Mouse (Mus musculus) brain, embryonic 14.5 days (tissue): ENCODE measurements around the gene Galnt10.

Experiments
- CTCF ChIP-seq: fragments of 200-500 bp; IDR thresholded peaks from 2 replicates; pipeline ENCODE4 v1.5.1; 2012; ENCODE audit warnings: inconsistent platforms, mild to moderate bottlenecking, moderate library complexity, borderline replicate concordance; ENCODE audit not compliant: insufficient read depth, insufficient read length; ENCODE audit errors: extremely low read depth
- POLR2A ChIP-seq: fragments of 200-500 bp; IDR thresholded peaks from 2 replicates; pipeline ENCODE4 v1.6.1; 2012; ENCODE audit warnings: mild to moderate bottlenecking, inconsistent platforms, borderline replicate concordance; ENCODE audit not compliant: poor library complexity, insufficient read depth, insufficient read length, severe bottlenecking; ENCODE audit errors: extremely low read depth

DNA sequence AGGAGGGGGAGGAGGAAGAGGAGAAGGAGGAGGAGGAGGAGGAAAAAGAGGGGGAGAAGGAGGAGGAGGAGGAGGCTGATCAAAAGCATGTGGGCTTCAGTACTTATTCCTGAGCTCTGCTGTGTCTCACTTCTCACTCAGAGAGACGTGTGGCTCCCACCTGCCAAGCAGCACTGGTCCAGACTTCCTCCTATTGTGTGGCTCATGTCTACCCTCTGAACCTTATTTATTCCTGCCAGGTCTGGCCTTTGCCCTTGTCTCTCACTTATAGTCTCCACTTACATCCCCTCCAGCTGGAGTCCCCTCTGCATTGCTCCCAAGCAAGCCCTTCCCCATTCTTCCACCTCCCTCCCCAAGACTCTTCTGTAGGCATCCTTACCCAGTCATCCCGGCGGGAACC lies 72.2 kb downstream of the Galnt10 start:
- TF ChIP-seq CTCF (no peak), POLR2A (no peak)
